Mouse (Mus musculus): ENCODE results near the gene Nup153. TPM values are rescaled to one million over a fixed set of nuclear protein-coding genes. Genes with fewer than 3 reads are reported as not detected.

Gene Nup153
- polyA plus RNA-seq, 1 experiment from 2014 or later, result 8.0 TPM

- no peak overlapping the region for H3K4me2 ChIP-seq (ENCODE audit: low read depth, low read length)
- no peaks in the 10 kb centered on the region for H3K4me1 ChIP-seq (ENCODE audit: insufficient read depth)
- no peak overlapping the region for H3K4me3 ChIP-seq (ENCODE audit: low read depth, low read length)
- no peak overlapping the region for H3K27ac ChIP-seq (ENCODE audit: low read depth)
- 93% methylated on average over 5 of the region's 5 CpGs for WGBS (ENCODE audit: insufficient replicate concordance)
- H3K36me3 ChIP-seq (replicated peaks; ENCODE audit: insufficient read depth, low read length), result peaks cover 51% of the 10 kb centered on the region
- H3K9ac ChIP-seq (replicated peaks), result no peak overlapping the region
- H3K9me3 ChIP-seq (ENCODE audit: low read length), result no peaks in the 10 kb centered on the region
- TF ChIP-seq EP300 (IDR thresholded peaks at IDR 0.05; ENCODE audit: low read depth), result no peak
- TF ChIP-seq CTCF (IDR thresholded peaks at IDR 0.05; ENCODE audit: low read depth), result no peak
- DNase-seq (no peak), ATAC-seq (no peak)
- no peaks in the 10 kb centered on the region for H3K27me3 ChIP-seq (ENCODE audit: insufficient read depth, low read length)
Measured at GRCm38 (mm10) chr13:46713486-46713885, 14.3 kb downstream of the Nup153 start.

GRCm38 (mm10) chr13:46703138-46703537, 24.6 kb downstream of the Nup153 start:
- DNase-seq (no peak), ATAC-seq (no peak)
- Histone ChIP-seq H3K27ac (ENCODE audit: low read depth) (no peak overlapping the region), H3K4me3 (ENCODE audit: low read depth, low read length) (no peak overlapping the region), H3K9ac (replicated peaks) (no peak overlapping the region), H3K9me3 (ENCODE audit: low read length) (no peaks in the 10 kb centered on the region), H3K27me3 (ENCODE audit: insufficient read depth, low read length) (no peaks in the 10 kb centered on the region), H3K4me2 (ENCODE audit: low read depth, low read length) (no peak overlapping the region), H3K4me1 (ENCODE audit: insufficient read depth) (no peaks in the 10 kb centered on the region), H3K36me3 (replicated peaks; ENCODE audit: insufficient read depth, low read length) (peaks cover 49% of the 10 kb centered on the region)
- TF ChIP-seq CTCF (IDR thresholded peaks at IDR 0.05; ENCODE audit: low read depth) (peak; percentile 54), EP300 (IDR thresholded peaks at IDR 0.05; ENCODE audit: low read depth) (no peak)
- WGBS (ENCODE audit: insufficient replicate concordance), result 80% methylated on average over 5 of the region's 5 CpGs

- TF ChIP-seq EP300 (IDR thresholded peaks at IDR 0.05; ENCODE audit: low read depth) (no peak), CTCF (IDR thresholded peaks at IDR 0.05; ENCODE audit: low read depth) (no peak)
- H3K4me1 ChIP-seq (ENCODE audit: insufficient read depth), result no peaks in the 10 kb centered on the region
- H3K4me2 ChIP-seq (ENCODE audit: low read depth, low read length), result no peak overlapping the region
Measured at GRCm38 (mm10) chr13:46701486-46701885, 26.3 kb downstream of the Nup153 start.

GRCm38 (mm10) chr13:46699372-46699771, 28.4 kb downstream of the Nup153 start:
- Histone ChIP-seq H3K36me3 (replicated peaks; ENCODE audit: insufficient read depth, low read length) (peaks cover 58% of the 10 kb centered on the region), H3K27me3 (ENCODE audit: insufficient read depth, low read length) (no peaks in the 10 kb centered on the region), H3K9me3 (ENCODE audit: low read length) (no peaks in the 10 kb centered on the region), H3K4me3 (ENCODE audit: low read depth, low read length) (no peak overlapping the region), H3K4me2 (ENCODE audit: low read depth, low read length) (no peak overlapping the region), H3K9ac (replicated peaks) (no peak overlapping the region), H3K27ac (ENCODE audit: low read depth) (no peak overlapping the region), H3K4me1 (ENCODE audit: insufficient read depth) (no peaks in the 10 kb centered on the region)
- ATAC-seq, result no peak
- TF ChIP-seq EP300 (IDR thresholded peaks at IDR 0.05; ENCODE audit: low read depth) (no peak), CTCF (IDR thresholded peaks at IDR 0.05; ENCODE audit: low read depth) (no peak)
- no peak for DNase-seq
- 85% methylated on average over 1 of the region's 1 CpGs for WGBS (ENCODE audit: insufficient replicate concordance)

More at GRCm38 (mm10) chr13:46701486-46701885, 26.3 kb downstream of the Nup153 start:
- no peaks in the 10 kb centered on the region for H3K9me3 ChIP-seq (ENCODE audit: low read length)
- no peak overlapping the region for H3K27ac ChIP-seq (ENCODE audit: low read depth)
- WGBS (ENCODE audit: insufficient replicate concordance), result 71% methylated on average over 2 of the region's 2 CpGs
- DNase-seq (no peak), ATAC-seq (no peak)
- H3K9ac ChIP-seq (replicated peaks), result no peak overlapping the region
- H3K36me3 ChIP-seq (replicated peaks; ENCODE audit: insufficient read depth, low read length), result peaks cover 53% of the 10 kb centered on the region
- no peaks in the 10 kb centered on the region for H3K27me3 ChIP-seq (ENCODE audit: insufficient read depth, low read length)
- H3K4me3 ChIP-seq (ENCODE audit: low read depth, low read length), result no peak overlapping the region

GRCm38 (mm10) chr13:46696788-46697187, 31.0 kb downstream of the Nup153 start:
- Histone ChIP-seq H3K4me2 (ENCODE audit: low read depth, low read length) (no peak overlapping the region), H3K36me3 (replicated peaks; ENCODE audit: insufficient read depth, low read length) (peaks cover 56% of the 10 kb centered on the region), H3K27me3 (ENCODE audit: insufficient read depth, low read length) (no peaks in the 10 kb centered on the region), H3K9ac (replicated peaks) (no peak overlapping the region), H3K27ac (ENCODE audit: low read depth) (no peak overlapping the region), H3K9me3 (ENCODE audit: low read length) (no peaks in the 10 kb centered on the region), H3K4me1 (ENCODE audit: insufficient read depth) (no peaks in the 10 kb centered on the region), H3K4me3 (ENCODE audit: low read depth, low read length) (no peak overlapping the region)
- WGBS (ENCODE audit: insufficient replicate concordance), result 80% methylated on average over 2 of the region's 2 CpGs
- ATAC-seq (no peak), DNase-seq (no peak)
- TF ChIP-seq EP300 (IDR thresholded peaks at IDR 0.05; ENCODE audit: low read depth) (no peak), CTCF (IDR thresholded peaks at IDR 0.05; ENCODE audit: low read depth) (no peak)

- no peak for DNase-seq
- peaks cover 56% of the 10 kb centered on the region for H3K36me3 ChIP-seq (replicated peaks; ENCODE audit: insufficient read depth, low read length)
- no peak for TF ChIP-seq CTCF (IDR thresholded peaks at IDR 0.05; ENCODE audit: low read depth)
- TF ChIP-seq EP300 (IDR thresholded peaks at IDR 0.05; ENCODE audit: low read depth), result no peak
- no peaks in the 10 kb centered on the region for H3K4me1 ChIP-seq (ENCODE audit: insufficient read depth)
- H3K27me3 ChIP-seq (ENCODE audit: insufficient read depth, low read length), result no peaks in the 10 kb centered on the region
- no peak overlapping the region for H3K4me3 ChIP-seq (ENCODE audit: low read depth, low read length)
- no peak overlapping the region for H3K27ac ChIP-seq (ENCODE audit: low read depth)
- H3K9ac ChIP-seq (replicated peaks), result no peak overlapping the region
- ATAC-seq, result no peak
- H3K9me3 ChIP-seq (ENCODE audit: low read length), result no peaks in the 10 kb centered on the region
- no peak overlapping the region for H3K4me2 ChIP-seq (ENCODE audit: low read depth, low read length)
- 90% methylated on average over 1 of the region's 1 CpGs for WGBS (ENCODE audit: insufficient replicate concordance)
Measured at GRCm38 (mm10) chr13:46695932-46696331, 31.8 kb downstream of the Nup153 start.

Data from liver, postnatal 0 days (tissue).